Mouse (Mus musculus): ENCODE data around the gene Col4a2.

DNA sequence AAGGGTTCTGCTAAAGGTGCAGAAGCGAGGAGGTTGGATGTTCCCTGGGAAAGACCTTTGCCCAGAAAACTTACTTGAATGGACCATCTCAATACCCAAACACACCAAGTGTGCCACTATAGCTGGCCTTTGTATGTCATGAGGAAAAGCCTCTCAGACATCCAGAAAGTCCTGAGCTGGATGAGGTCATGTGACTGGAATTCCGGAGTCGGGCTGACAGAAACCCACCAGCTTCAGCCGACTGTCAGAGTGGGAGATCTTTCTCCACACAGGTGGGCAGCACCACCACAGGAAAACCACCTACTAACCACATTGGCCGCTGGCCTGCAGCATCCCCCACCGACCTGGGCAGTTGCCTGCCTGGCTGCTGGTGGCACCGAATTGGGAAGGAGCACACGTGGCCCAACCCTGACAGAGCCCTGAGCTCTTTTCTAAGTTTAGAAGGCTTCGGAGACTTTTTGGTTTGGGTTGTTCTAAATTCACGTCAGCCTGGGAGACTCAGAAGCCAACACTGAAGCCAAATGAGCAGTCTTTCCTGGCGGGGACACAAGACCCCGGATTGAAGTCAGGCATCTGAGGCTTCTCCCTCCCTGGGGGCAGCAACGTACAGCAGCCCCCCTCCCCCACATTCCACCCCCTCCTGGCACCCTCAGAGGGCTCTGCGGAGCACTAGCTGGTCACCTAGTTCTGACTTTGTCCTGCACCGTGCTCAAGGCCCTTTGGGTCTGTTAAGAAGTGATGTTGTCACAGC lies 61.9 kb downstream of the Col4a2 start:
- no peak for TF ChIP-seq CTCF (conservative IDR thresholded peaks at IDR 0.05; ENCODE audit: low read length)
- TF ChIP-seq NANOG (IDR thresholded peaks at IDR 0.05; ENCODE audit: borderline replicate concordance, low read length): no peak
- TF ChIP-seq POU5F1 (IDR thresholded peaks at IDR 0.05; ENCODE audit: borderline replicate concordance, low read length): no peak
